Mouse (Mus musculus): Measurements from ENCODE around the gene Eif2b2. TPM values are rescaled to one million over a fixed set of nuclear protein-coding genes. Genes with fewer than 3 reads are reported as not detected.
A peak's percentile ranks its signal among the peaks of the same experiment; 100 is the strongest.

The Eif2b2 gene
- 10 to 100 TPM; 51.0 to 54.7 TPM for total RNA-seq (2021)
- long read RNA-seq, experiment 1, transcript Eif2b2-201 (8 exons, 1,605 nt) = major isoform, 44 of 58 reads
- long read RNA-seq, experiment 1, partial matches to known transcripts = 9 of 58 reads
- long read RNA-seq, experiment 1, other reads (novel, unspliced or antisense) = 4 of 58 reads
- long read RNA-seq, experiment 2, transcript Eif2b2-201 (8 exons, 1,605 nt) = major isoform, 44 of 56 reads
- long read RNA-seq, experiment 2, partial matches to known transcripts = 2 of 56 reads
- long read RNA-seq, experiment 2, other reads (novel, unspliced or antisense) = 10 of 56 reads

GRCm38 (mm10) chr12:85219236-85219904 lies at the start of gene Eif2b2:
Gene Eif2b2, plus strand, starts transcription at chr12:85219481.
- DNase-seq = peak; percentile 98 to 100
- intact Hi-C loops (cut with DNase I) = loop anchor here (5.0 kb wide), 1 partner anchor 42 kb away; the partner anchor contains the start of gene Pgf

GRCm38 (mm10) chr12:85169877-85170276 lies 49.4 kb upstream of the Eif2b2 start:
- no peak for DNase-seq
- intact Hi-C loops (cut with DNase I) = loop anchor here (5.0 kb wide), 2 partner anchors 62 to 117 kb away; partner anchors contain the start of genes Acyp1 and Zc2hc1c

- DNase-seq = peak in 1 of 2 experiments; percentile 65
- intact Hi-C loops (cut with DNase I) = no loop called here
Measured at GRCm38 (mm10) chr12:85170284-85170947, 48.9 kb upstream of the Eif2b2 start.

- DNase-seq = no peak
- intact Hi-C loops (cut with DNase I) = no loop called here
Measured at GRCm38 (mm10) chr12:85170948-85171307, 48.4 kb upstream of the Eif2b2 start.

- intact Hi-C loops (cut with DNase I) = no loop called here
- no peak for DNase-seq
Measured at GRCm38 (mm10) chr12:85174016-85174415, 45.3 kb upstream of the Eif2b2 start.

GRCm38 (mm10) chr12:85175087-85175675 lies 44.1 kb upstream of the Eif2b2 start:
- intact Hi-C loops (cut with DNase I) = loop anchor here (5.0 kb wide), 1 partner anchor 42 kb away; the partner anchor contains the start of gene Eif2b2
- no peak for DNase-seq

GRCm38 (mm10) chr12:85175926-85176845 lies 43.1 kb upstream of the Eif2b2 start:
- no peak for DNase-seq
- intact Hi-C loops (cut with DNase I) = loop anchor here (5.0 kb wide), 1 partner anchor 41 kb away; the partner anchor contains the start of gene Eif2b2

GRCm38 (mm10) chr12:85176846-85177523 lies 42.3 kb upstream of the Eif2b2 start:
- peak in 1 of 2 experiments; percentile 42 for DNase-seq
- intact Hi-C loops (cut with DNase I) = loop anchor here (5.0 kb wide), 1 partner anchor 40 kb away; the partner anchor contains the start of gene Eif2b2

- no peak for DNase-seq
- intact Hi-C loops (cut with DNase I) = loop anchor here (5.0 kb wide), 1 partner anchor 40 kb away; the partner anchor contains the start of gene Eif2b2
Measured at GRCm38 (mm10) chr12:85177740-85178239, 41.5 kb upstream of the Eif2b2 start, which contains the start of gene Pgf. Gene Pgf, minus strand, starts transcription at chr12:85177790.

- no peak for DNase-seq
- intact Hi-C loops (cut with DNase I) = loop anchor here (5.0 kb wide), 1 partner anchor 39 kb away; the partner anchor contains the start of gene Eif2b2
Measured at GRCm38 (mm10) chr12:85178294-85178693, 41.0 kb upstream of the Eif2b2 start.

GRCm38 (mm10) chr12:85181475-85182344 lies 37.6 kb upstream of the Eif2b2 start:
- DNase-seq = no peak
- intact Hi-C loops (cut with DNase I) = no loop called here

- intact Hi-C loops (cut with DNase I) = no loop called here
- DNase-seq = no peak
Measured at GRCm38 (mm10) chr12:85182345-85182643, 37.0 kb upstream of the Eif2b2 start.

- DNase-seq = no peak
- intact Hi-C loops (cut with DNase I) = no loop called here
Measured at GRCm38 (mm10) chr12:85182898-85183297, 36.4 kb upstream of the Eif2b2 start.

GRCm38 (mm10) chr12:85184118-85184517 lies 35.2 kb upstream of the Eif2b2 start:
- intact Hi-C loops (cut with DNase I) = no loop called here
- no peak for DNase-seq

GRCm38 (mm10) chr12:85185810-85186209 lies 33.5 kb upstream of the Eif2b2 start:
- intact Hi-C loops (cut with DNase I) = no loop called here

GRCm38 (mm10) chr12:85186361-85186760 lies 32.9 kb upstream of the Eif2b2 start:
- DNase-seq = no peak
- intact Hi-C loops (cut with DNase I) = no loop called here

More at GRCm38 (mm10) chr12:85185810-85186209, 33.5 kb upstream of the Eif2b2 start:
- DNase-seq = no peak

- intact Hi-C loops (cut with DNase I) = no loop called here
- DNase-seq = no peak
Measured at GRCm38 (mm10) chr12:85190290-85190689, 29.0 kb upstream of the Eif2b2 start.

All from gastrocnemius, postnatal 36 days (tissue).